Mouse (Mus musculus): ENCODE data around the gene Trim9. TPM values are rescaled to one million over a fixed set of nuclear protein-coding genes. Genes with fewer than 3 reads are reported as not detected.
A peak's percentile ranks its signal among the peaks of the same experiment; 100 is the strongest.

The Trim9 gene
- polyA plus RNA-seq, 1 experiment from 2014 or later, result 0.43 TPM

GRCm38 (mm10) chr12:70234938-70235484 is 112.4 kb downstream of the Trim9 start:
- Histone ChIP-seq H3K27ac (ENCODE audit: low read length) (no peak overlapping the region), H3K9ac (replicated peaks; ENCODE audit: low read depth) (no peak overlapping the region), H3K4me1 (ENCODE audit: insufficient read depth, low read depth, low read length) (peaks cover 8% of the 10 kb centered on the region; the same call in 1 of the 2 replicates), H3K36me3 (ENCODE audit: insufficient read depth, low read length) (no peaks in the 10 kb centered on the region), H3K9me3 (ENCODE audit: low read length) (no peaks in the 10 kb centered on the region), H3K4me2 (replicated peaks; ENCODE audit: low read depth, low read length) (peak overlapping the region; percentile 70), H3K4me3 (ENCODE audit: low read depth, low read length) (peak overlapping the region; percentile 33; the same call in 1 of the 2 replicates), H3K27me3 (replicated peaks; ENCODE audit: insufficient read depth, low read length) (no peaks in the 10 kb centered on the region)
- 7% methylated on average over 13 of the region's 13 CpGs for WGBS
- no peak for TF ChIP-seq EP300 (IDR thresholded peaks at IDR 0.05)
- TF ChIP-seq CTCF (IDR thresholded peaks at IDR 0.05), result peak; percentile 93
- ATAC-seq (peak; percentile 62), DNase-seq (ENCODE audit: low spot score) (peak; percentile 81)

GRCm38 (mm10) chr12:70234411-70234810 is 113.0 kb downstream of the Trim9 start:
- Histone ChIP-seq H3K27me3 (replicated peaks; ENCODE audit: insufficient read depth, low read length) (no peaks in the 10 kb centered on the region), H3K4me1 (ENCODE audit: insufficient read depth, low read depth, low read length) (peaks cover 8% of the 10 kb centered on the region; the same call in 1 of the 2 replicates), H3K4me2 (replicated peaks; ENCODE audit: low read depth, low read length) (no peak overlapping the region), H3K9ac (replicated peaks; ENCODE audit: low read depth) (no peak overlapping the region), H3K9me3 (ENCODE audit: low read length) (no peaks in the 10 kb centered on the region), H3K4me3 (ENCODE audit: low read depth, low read length) (no peak overlapping the region), H3K27ac (ENCODE audit: low read length) (no peak overlapping the region), H3K36me3 (ENCODE audit: insufficient read depth, low read length) (no peaks in the 10 kb centered on the region)
- TF ChIP-seq EP300 (IDR thresholded peaks at IDR 0.05) (no peak), CTCF (IDR thresholded peaks at IDR 0.05) (peak; percentile 86)
- WGBS, result 4% methylated on average over 6 of the region's 6 CpGs
- peak; percentile 86 for DNase-seq (ENCODE audit: low spot score)
- peak; percentile 77 for ATAC-seq

- Histone ChIP-seq H3K9me3 (ENCODE audit: low read length) (no peaks in the 10 kb centered on the region), H3K4me3 (ENCODE audit: low read depth, low read length) (no peak overlapping the region), H3K4me2 (replicated peaks; ENCODE audit: low read depth, low read length) (no peak overlapping the region), H3K36me3 (ENCODE audit: insufficient read depth, low read length) (no peaks in the 10 kb centered on the region), H3K9ac (replicated peaks; ENCODE audit: low read depth) (no peak overlapping the region), H3K27me3 (replicated peaks; ENCODE audit: insufficient read depth, low read length) (no peaks in the 10 kb centered on the region), H3K27ac (ENCODE audit: low read length) (no peak overlapping the region), H3K4me1 (ENCODE audit: insufficient read depth, low read depth, low read length) (peaks cover 8% of the 10 kb centered on the region; the same call in 1 of the 2 replicates)
- ATAC-seq, result no peak
- 78% methylated on average over 6 of the region's 6 CpGs for WGBS
- no peak for TF ChIP-seq CTCF (IDR thresholded peaks at IDR 0.05)
- no peak for DNase-seq (ENCODE audit: low spot score)
Measured at GRCm38 (mm10) chr12:70233637-70234315, 113.6 kb downstream of the Trim9 start.

- no peak for DNase-seq (ENCODE audit: low spot score)
- no peak overlapping the region for H3K9ac ChIP-seq (replicated peaks; ENCODE audit: low read depth)
- no peak for ATAC-seq
- H3K27me3 ChIP-seq (replicated peaks; ENCODE audit: insufficient read depth, low read length), result no peaks in the 10 kb centered on the region
- H3K27ac ChIP-seq (ENCODE audit: low read length), result peak overlapping the region; percentile 84
- H3K4me2 ChIP-seq (replicated peaks; ENCODE audit: low read depth, low read length), result no peak overlapping the region
- H3K9me3 ChIP-seq (ENCODE audit: low read length), result no peaks in the 10 kb centered on the region
- 29% methylated on average over 5 of the region's 5 CpGs for WGBS
- no peak overlapping the region for H3K4me3 ChIP-seq (ENCODE audit: low read depth, low read length)
- H3K36me3 ChIP-seq (ENCODE audit: insufficient read depth, low read length), result no peaks in the 10 kb centered on the region
- TF ChIP-seq EP300 (IDR thresholded peaks at IDR 0.05), result no peak
- no peak for TF ChIP-seq CTCF (IDR thresholded peaks at IDR 0.05)
- H3K4me1 ChIP-seq (ENCODE audit: insufficient read depth, low read depth, low read length), result peaks cover 17% of the 10 kb centered on the region; the same call in 1 of the 2 replicates
Measured at GRCm38 (mm10) chr12:70232020-70232544, 115.3 kb downstream of the Trim9 start.

GRCm38 (mm10) chr12:70231294-70231693 is 116.1 kb downstream of the Trim9 start, which contains the start of gene Pygl:
TSS of gene Pygl (minus strand) at chr12:70231488.
- peak within 1 kb of the TSS; percentile 42 for H3K4me2 ChIP-seq (replicated peaks; ENCODE audit: low read depth, low read length)
- ATAC-seq (peak; percentile 46; the same call in 1 of the 2 replicates), DNase-seq (ENCODE audit: low spot score) (peak; percentile 81)
- peak within 1 kb of the TSS; percentile 14; the same call in 1 of the 2 replicates for H3K4me3 ChIP-seq (ENCODE audit: low read depth, low read length)
- peak within 1 kb of the TSS; percentile 84 for H3K27ac ChIP-seq (ENCODE audit: low read length)
- no peaks in the 10 kb centered on the region for H3K36me3 ChIP-seq (ENCODE audit: insufficient read depth, low read length)
- 50% methylated on average over 2 of the region's 2 CpGs for WGBS
- peaks cover 24% of the 10 kb centered on the region; the same call in 1 of the 2 replicates for H3K4me1 ChIP-seq (ENCODE audit: insufficient read depth, low read depth, low read length)
- no peaks in the 10 kb centered on the region for H3K9me3 ChIP-seq (ENCODE audit: low read length)
- TF ChIP-seq EP300 (IDR thresholded peaks at IDR 0.05) (no peak), CTCF (IDR thresholded peaks at IDR 0.05) (no peak)
- no peaks in the 10 kb centered on the region for H3K27me3 ChIP-seq (replicated peaks; ENCODE audit: insufficient read depth, low read length)
- H3K9ac ChIP-seq (replicated peaks; ENCODE audit: low read depth), result no peak within 1 kb of the TSS

GRCm38 (mm10) chr12:70228155-70228554 is 119.3 kb downstream of the Trim9 start:
- ATAC-seq (no peak), DNase-seq (ENCODE audit: low spot score) (no peak)
- peak overlapping the region; percentile 58; the same call in 1 of the 2 replicates for H3K9ac ChIP-seq (replicated peaks; ENCODE audit: low read depth)
- H3K4me2 ChIP-seq (replicated peaks; ENCODE audit: low read depth, low read length), result peak overlapping the region; percentile 90
- H3K9me3 ChIP-seq (ENCODE audit: low read length), result no peaks in the 10 kb centered on the region
- peaks cover 24% of the 10 kb centered on the region; the same call in 1 of the 2 replicates for H3K4me1 ChIP-seq (ENCODE audit: insufficient read depth, low read depth, low read length)
- TF ChIP-seq CTCF (IDR thresholded peaks at IDR 0.05) (no peak), EP300 (IDR thresholded peaks at IDR 0.05) (no peak)
- H3K27ac ChIP-seq (ENCODE audit: low read length), result peak overlapping the region; percentile 90
- H3K4me3 ChIP-seq (ENCODE audit: low read depth, low read length), result peak overlapping the region; percentile 62; the same call in 1 of the 2 replicates
- WGBS, result 60% methylated on average over 11 of the region's 11 CpGs
- H3K36me3 ChIP-seq (ENCODE audit: insufficient read depth, low read length), result no peaks in the 10 kb centered on the region
- H3K27me3 ChIP-seq (replicated peaks; ENCODE audit: insufficient read depth, low read length), result no peaks in the 10 kb centered on the region

Data from lung, postnatal 0 days (tissue).